Mouse (Mus musculus): Measurements from ENCODE around the gene Elane. TPM values are rescaled to one million over a fixed set of nuclear protein-coding genes. Genes with fewer than 3 reads are reported as not detected.

Elane gene
- polyA plus RNA-seq, 1 experiment, result not detected

DNA sequence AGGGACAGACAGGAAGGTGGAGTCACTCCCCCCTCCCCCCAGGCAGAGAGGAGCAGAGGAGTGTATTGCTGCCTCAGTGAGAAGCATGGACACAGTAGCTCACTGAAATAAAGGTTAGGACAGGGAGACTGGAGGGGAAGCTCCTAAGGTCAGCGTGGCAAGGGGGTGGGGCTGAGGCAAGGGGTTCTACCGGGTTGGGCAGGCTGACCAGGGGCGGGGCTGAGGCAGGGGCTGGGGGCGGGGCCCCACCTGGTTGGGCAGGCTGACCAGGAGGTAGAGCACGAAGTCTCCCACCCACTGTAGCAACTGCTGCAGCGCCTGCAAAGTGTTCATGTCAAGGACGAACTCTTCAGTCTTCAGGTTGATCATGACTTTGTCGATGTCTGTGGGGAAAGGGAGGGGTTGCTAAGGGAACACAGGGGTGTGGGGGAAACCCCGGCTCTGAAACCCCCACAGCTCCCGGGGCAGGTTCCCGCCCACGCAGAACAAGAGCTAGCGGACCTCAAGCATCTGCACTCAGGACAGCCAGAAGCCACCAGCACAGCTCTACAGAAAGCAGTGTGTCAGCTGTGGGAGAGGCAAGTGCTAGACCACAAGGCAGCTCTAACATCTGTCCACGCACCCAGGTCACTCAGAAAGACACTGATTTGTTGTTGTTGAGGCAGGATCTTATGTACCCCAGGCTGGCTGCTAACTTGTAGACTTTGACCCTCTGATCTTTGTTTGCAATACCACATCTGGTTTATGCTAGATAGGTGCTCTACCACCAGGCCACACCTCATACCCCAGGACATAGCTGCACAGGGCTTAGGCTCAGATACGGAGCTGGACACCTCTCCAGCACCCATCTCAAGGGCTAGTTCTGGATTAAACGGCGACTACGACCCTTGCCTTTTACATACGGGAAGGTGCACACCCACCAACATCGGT, 11.5 kb downstream of the Elane start:
- no peak for TF ChIP-seq MYOG (IDR thresholded peaks at IDR 0.05; ENCODE audit: control insufficient read depth, extremely low read depth, insufficient read length)
- TF ChIP-seq MYOD1 (IDR thresholded peaks at IDR 0.05; ENCODE audit: control insufficient read depth, insufficient read length, low read depth), result no peak
- TF ChIP-seq FOSL1 (IDR thresholded peaks at IDR 0.05; ENCODE audit: insufficient read depth, low read length, poor library complexity, severe bottlenecking), result no peak
- no peak for TF ChIP-seq MAX (IDR thresholded peaks at IDR 0.05)
- TF ChIP-seq CTCF (IDR thresholded peaks at IDR 0.05; ENCODE audit: control insufficient read depth, insufficient read depth, insufficient read length), result no peak
- H3K36me3 ChIP-seq (ENCODE audit: control insufficient read depth, insufficient read depth), result peaks cover 6% of the 10 kb centered on the region

DNA sequence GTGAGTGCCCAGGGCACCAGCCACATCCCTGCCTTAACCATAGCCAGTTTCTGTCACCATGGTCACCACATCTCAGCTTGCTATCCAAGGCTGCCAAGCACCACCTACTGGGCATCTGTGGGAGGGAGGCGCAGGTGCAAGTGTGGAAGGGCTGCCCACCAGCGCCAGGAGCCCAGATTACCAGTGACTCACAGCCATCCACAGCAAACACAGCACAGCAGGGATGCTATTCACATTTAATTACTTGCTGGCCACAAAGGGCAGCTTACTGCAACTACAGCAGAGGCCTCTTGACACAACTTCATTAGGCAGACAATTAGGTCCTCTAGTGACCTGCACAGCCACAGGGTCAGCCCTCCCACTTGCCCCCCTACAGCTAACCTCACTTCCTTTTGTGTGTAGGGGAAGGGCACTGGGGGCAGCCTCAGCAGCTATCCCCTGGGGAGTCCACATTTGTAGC, 14.9 kb downstream of the Elane start:
- Histone ChIP-seq H3K4me3 (ENCODE audit: insufficient read depth, poor library complexity, severe bottlenecking) (no peak overlapping the region), H3ac (ENCODE audit: control insufficient read depth, insufficient read length, low read depth) (no peak overlapping the region), H3K79me2 (ENCODE audit: control insufficient read depth, insufficient read depth) (no peaks in the 10 kb centered on the region), H3K27me3 (ENCODE audit: control insufficient read depth, insufficient read depth, insufficient read length) (no peaks in the 10 kb centered on the region), H3K79me3 (ENCODE audit: low read depth) (no peaks in the 10 kb centered on the region), H3K36me3 (ENCODE audit: control insufficient read depth, insufficient read depth) (peaks cover 21% of the 10 kb centered on the region)
- TF ChIP-seq MYOG (IDR thresholded peaks at IDR 0.05; ENCODE audit: control insufficient read depth, extremely low read depth, insufficient read length) (no peak), FOSL1 (IDR thresholded peaks at IDR 0.05; ENCODE audit: insufficient read depth, low read length, poor library complexity, severe bottlenecking) (peak; percentile 12), MYOD1 (IDR thresholded peaks at IDR 0.05; ENCODE audit: control insufficient read depth, insufficient read length, low read depth) (peak; percentile 89), MAX (IDR thresholded peaks at IDR 0.05) (no peak), USF1 (IDR thresholded peaks at IDR 0.05; ENCODE audit: low read depth) (no peak), CTCF (IDR thresholded peaks at IDR 0.05; ENCODE audit: control insufficient read depth, insufficient read depth, insufficient read length) (no peak), CEBPB (IDR thresholded peaks at IDR 0.05; ENCODE audit: low read depth) (no peak)

More for the DNA sequence above, 11.5 kb downstream of the Elane start:
- Histone ChIP-seq H3K79me2 (ENCODE audit: control insufficient read depth, insufficient read depth) (no peaks in the 10 kb centered on the region), H3ac (ENCODE audit: control insufficient read depth, insufficient read length, low read depth) (no peak overlapping the region), H3K79me3 (ENCODE audit: low read depth) (no peaks in the 10 kb centered on the region), H3K27me3 (ENCODE audit: control insufficient read depth, insufficient read depth, insufficient read length) (no peaks in the 10 kb centered on the region), H3K4me3 (ENCODE audit: insufficient read depth, poor library complexity, severe bottlenecking) (no peak overlapping the region)

- TF ChIP-seq USF1 (IDR thresholded peaks at IDR 0.05; ENCODE audit: low read depth), result no peak
- TF ChIP-seq MYOD1 (IDR thresholded peaks at IDR 0.05; ENCODE audit: control insufficient read depth, insufficient read length, low read depth), result no peak
- no peak for TF ChIP-seq MAX (IDR thresholded peaks at IDR 0.05)
- no peak for TF ChIP-seq CTCF (IDR thresholded peaks at IDR 0.05; ENCODE audit: control insufficient read depth, insufficient read depth, insufficient read length)
- TF ChIP-seq CEBPB (IDR thresholded peaks at IDR 0.05; ENCODE audit: low read depth), result no peak
- TF ChIP-seq FOSL1 (IDR thresholded peaks at IDR 0.05; ENCODE audit: insufficient read depth, low read length, poor library complexity, severe bottlenecking), result no peak
- no peak for TF ChIP-seq MYOG (IDR thresholded peaks at IDR 0.05; ENCODE audit: control insufficient read depth, extremely low read depth, insufficient read length)
- H3K79me3 ChIP-seq (ENCODE audit: low read depth), result no peaks in the 10 kb centered on the region
- no peak overlapping the region for H3ac ChIP-seq (ENCODE audit: control insufficient read depth, insufficient read length, low read depth)
- H3K27me3 ChIP-seq (ENCODE audit: control insufficient read depth, insufficient read depth, insufficient read length), result no peaks in the 10 kb centered on the region
- peaks cover 4% of the 10 kb centered on the region for H3K79me2 ChIP-seq (ENCODE audit: control insufficient read depth, insufficient read depth)
- H3K36me3 ChIP-seq (ENCODE audit: control insufficient read depth, insufficient read depth), result peaks cover 37% of the 10 kb centered on the region
- H3K4me3 ChIP-seq (ENCODE audit: insufficient read depth, poor library complexity, severe bottlenecking), result no peak overlapping the region
These were observed 20.7 kb downstream of the Elane start for GRCm38 (mm10) chr10:79906712-79907111.

GRCm38 (mm10) chr10:79907415-79907814, 21.4 kb downstream of the Elane start:
- Histone ChIP-seq H3ac (ENCODE audit: control insufficient read depth, insufficient read length, low read depth) (no peak overlapping the region), H3K79me2 (ENCODE audit: control insufficient read depth, insufficient read depth) (peaks cover 4% of the 10 kb centered on the region), H3K4me3 (ENCODE audit: insufficient read depth, poor library complexity, severe bottlenecking) (no peak overlapping the region), H3K27me3 (ENCODE audit: control insufficient read depth, insufficient read depth, insufficient read length) (no peaks in the 10 kb centered on the region), H3K36me3 (ENCODE audit: control insufficient read depth, insufficient read depth) (peaks cover 35% of the 10 kb centered on the region), H3K79me3 (ENCODE audit: low read depth) (no peaks in the 10 kb centered on the region)
- TF ChIP-seq MAX (IDR thresholded peaks at IDR 0.05), result no peak
- TF ChIP-seq USF1 (IDR thresholded peaks at IDR 0.05; ENCODE audit: low read depth), result no peak
- no peak for TF ChIP-seq CEBPB (IDR thresholded peaks at IDR 0.05; ENCODE audit: low read depth)
- TF ChIP-seq FOSL1 (IDR thresholded peaks at IDR 0.05; ENCODE audit: insufficient read depth, low read length, poor library complexity, severe bottlenecking), result no peak
- no peak for TF ChIP-seq MYOD1 (IDR thresholded peaks at IDR 0.05; ENCODE audit: control insufficient read depth, insufficient read length, low read depth)
- no peak for TF ChIP-seq MYOG (IDR thresholded peaks at IDR 0.05; ENCODE audit: control insufficient read depth, extremely low read depth, insufficient read length)
- TF ChIP-seq CTCF (IDR thresholded peaks at IDR 0.05; ENCODE audit: control insufficient read depth, insufficient read depth, insufficient read length), result no peak

DNA sequence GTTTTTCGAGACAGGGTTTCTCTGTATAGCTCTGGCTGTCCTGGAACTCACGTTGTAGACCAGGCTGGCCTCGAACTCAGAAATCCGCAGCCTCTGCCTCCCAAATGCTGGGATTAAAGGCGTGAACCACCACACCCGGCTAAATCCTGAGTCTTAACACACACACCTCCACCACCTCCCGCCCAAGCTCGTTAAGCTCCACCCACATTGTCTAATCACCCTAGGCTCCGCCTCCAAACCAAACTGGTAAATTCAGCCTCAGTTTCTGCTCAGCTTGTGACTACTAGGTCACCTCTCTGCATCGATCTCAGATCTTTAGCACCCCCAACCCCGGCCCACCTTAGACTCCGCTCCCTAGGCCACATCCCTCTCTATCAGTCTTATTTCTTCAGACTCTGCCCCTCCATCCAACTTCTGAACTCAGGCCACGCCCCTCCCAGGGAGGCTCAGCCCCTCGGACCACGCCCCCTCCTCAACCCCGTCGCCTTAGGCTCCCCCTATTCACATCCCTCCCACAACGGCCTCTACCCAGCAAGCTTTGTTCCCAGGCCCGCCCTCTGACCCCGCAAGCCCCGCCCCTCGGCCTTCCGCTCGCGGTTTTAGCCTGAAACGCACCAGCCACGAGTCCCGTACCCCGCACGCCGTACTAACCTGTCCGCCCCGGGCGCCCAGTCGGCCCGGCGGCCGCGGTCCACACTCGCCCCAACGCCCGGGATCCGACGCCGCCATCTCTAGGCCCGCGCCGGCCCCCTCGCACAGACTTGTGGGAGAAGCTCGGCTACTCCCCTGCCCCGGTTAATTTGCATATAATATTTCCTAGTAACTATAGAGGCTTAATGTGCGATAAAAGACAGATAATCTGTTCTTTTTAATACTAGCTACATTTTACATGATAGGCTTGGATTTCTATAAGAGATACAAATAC, 22.4 kb downstream of the Elane start, which contains the start of gene Med16:
Gene Med16, minus strand, starts transcription at position 757 of the 925 bp plus-strand sequence.
- no peak for TF ChIP-seq FOSL1 (IDR thresholded peaks at IDR 0.05; ENCODE audit: insufficient read depth, low read length, poor library complexity, severe bottlenecking)
- TF ChIP-seq CEBPB (IDR thresholded peaks at IDR 0.05; ENCODE audit: low read depth), result no peak
- TF ChIP-seq MYOG (IDR thresholded peaks at IDR 0.05; ENCODE audit: control insufficient read depth, extremely low read depth, insufficient read length), result no peak
- TF ChIP-seq MAX (IDR thresholded peaks at IDR 0.05), result no peak
- no peak for TF ChIP-seq USF1 (IDR thresholded peaks at IDR 0.05; ENCODE audit: low read depth)
- no peak for TF ChIP-seq MYOD1 (IDR thresholded peaks at IDR 0.05; ENCODE audit: control insufficient read depth, insufficient read length, low read depth)
- no peak for TF ChIP-seq CTCF (IDR thresholded peaks at IDR 0.05; ENCODE audit: control insufficient read depth, insufficient read depth, insufficient read length)
- Histone ChIP-seq H3K4me3 (ENCODE audit: insufficient read depth, poor library complexity, severe bottlenecking) (peak within 1 kb of the TSS; percentile 61), H3K79me3 (ENCODE audit: low read depth) (no peaks in the 10 kb centered on the region), H3K79me2 (ENCODE audit: control insufficient read depth, insufficient read depth) (peaks cover 4% of the 10 kb centered on the region), H3K36me3 (ENCODE audit: control insufficient read depth, insufficient read depth) (peaks cover 30% of the 10 kb centered on the region), H3K27me3 (ENCODE audit: control insufficient read depth, insufficient read depth, insufficient read length) (no peaks in the 10 kb centered on the region), H3ac (ENCODE audit: control insufficient read depth, insufficient read length, low read depth) (peak within 1 kb of the TSS; percentile 97)
